Mouse (Mus musculus) heart, embryonic 16.5 days (tissue): ENCODE results near the gene Ephb1. TPM values are rescaled to one million over a fixed set of nuclear protein-coding genes. Genes with fewer than 3 reads are reported as not detected.

Source experiments
- ATAC-seq: fragments of 200-750 bp; cut with Nextera tagmentation; replicated peaks from 2 replicates; pipeline ENCODE4 v1.8.0; 2017; ENCODE audit warnings: moderate number of reproducible peaks; ENCODE audit not compliant: insufficient read depth, low FRiP score; ENCODE audit errors: extremely low read depth
- H3K27ac ChIP-seq: fragments of 300-500 bp; sonication (generic); 2 replicates; pipeline ENCODE4 v1.5.1; 2014; ENCODE audit warnings: mild to moderate bottlenecking, low read length, control low read depth, moderate library complexity
- H3K27me3 ChIP-seq: fragments of 300-500 bp; sonication (generic); 2 replicates; pipeline ENCODE4 v1.6.1; 2014; ENCODE audit warnings: low read length, mixed read lengths; ENCODE audit not compliant: control insufficient read depth, insufficient read depth
- H3K36me3 ChIP-seq: fragments of 300-500 bp; sonication (generic); 2 replicates; pipeline ENCODE4 v1.6.1; 2014; ENCODE audit not compliant: control insufficient read depth, insufficient read depth
- H3K4me1 ChIP-seq: fragments of 300-500 bp; sonication (generic); 2 replicates; pipeline ENCODE4 v1.6.1; 2014; ENCODE audit warnings: low read length, mixed read lengths; ENCODE audit not compliant: control insufficient read depth, insufficient read depth
- H3K4me2 ChIP-seq: fragments of 300-500 bp; sonication (generic); 2 replicates; pipeline ENCODE4 v1.6.1; 2014; ENCODE audit warnings: low read depth, mild to moderate bottlenecking, control low read depth, low read length
- H3K4me3 ChIP-seq: fragments of 300-500 bp; sonication (generic); 2 replicates; pipeline ENCODE4 v1.5.1; 2014; ENCODE audit warnings: mild to moderate bottlenecking, control low read depth, low read length
- H3K9ac ChIP-seq: fragments of 300-500 bp; sonication (generic); 2 replicates; pipeline ENCODE4 v1.6.1; 2014; ENCODE audit warnings: low read length, control low read depth
- H3K9me3 ChIP-seq: fragments of 300-500 bp; sonication (generic); replicated peaks from 2 replicates; pipeline ENCODE4 v1.6.1; 2016; ENCODE audit warnings: low read length; ENCODE audit not compliant: control insufficient read depth
- WGBS: fragments of 180-500 bp; shearing (Covaris S2); extraction: QIAGEN DNeasy Blood & Tissue Kit; methylation state at CpG from one replicate; pipeline ENCODE4 v1.1.7; 2014; 5-methylcytosine and 5-hydroxymethylcytosine counted together
- polyA plus RNA-seq: library from polyadenylated mRNA; unstranded; fragments of >200 nt; fragmentation: Nextera tagmentation; extraction: Ambion mirVana; gene quantifications from 2 replicates; pipeline ENCODE4 v1.2.1, GENCODE M21; 2015

Ephb1 gene
- polyA plus RNA-seq, 1 experiment from 2014 or later = 1.1 TPM

GRCm38 (mm10) chr9:102355726-102356125, 1.2 kb upstream of the Ephb1 start:
- H3K27me3 ChIP-seq = peaks cover 72% of the 10 kb centered on the region
- no peaks in the 10 kb centered on the region for H3K36me3 ChIP-seq
- no peak overlapping the region for H3K4me2 ChIP-seq
- 42% methylated on average over 3 of the region's 3 CpGs for WGBS
- H3K4me3 ChIP-seq = no peak overlapping the region
- no peak overlapping the region for H3K27ac ChIP-seq
- H3K9ac ChIP-seq = no peak overlapping the region
- H3K4me1 ChIP-seq = peaks cover 10% of the 10 kb centered on the region; the same call in 1 of the 2 replicates
- H3K9me3 ChIP-seq = no peaks in the 10 kb centered on the region
- ATAC-seq = no peak

- Histone ChIP-seq H3K9me3 (no peaks in the 10 kb centered on the region), H3K4me1 (peaks cover 10% of the 10 kb centered on the region; the same call in 1 of the 2 replicates), H3K36me3 (no peaks in the 10 kb centered on the region), H3K4me3 (peak overlapping the region; percentile 64), H3K4me2 (peak overlapping the region; percentile 95), H3K27me3 (peaks cover 89% of the 10 kb centered on the region), H3K27ac (no peak overlapping the region), H3K9ac (peak overlapping the region; percentile 67)
- WGBS = under 1% methylated on average over 68 of the region's 70 CpGs
- peak; percentile 19 for ATAC-seq
Measured at GRCm38 (mm10) chr9:102353636-102354491, 629 bp downstream of the Ephb1 start.

- H3K9ac ChIP-seq = peak overlapping the region; percentile 67; the same call in 1 of the 2 replicates
- peak overlapping the region; percentile 95 for H3K4me2 ChIP-seq
- H3K4me3 ChIP-seq = peak overlapping the region; percentile 64
- ATAC-seq = no peak
- WGBS = under 1% methylated on average over 38 of the region's 38 CpGs
- peaks cover 92% of the 10 kb centered on the region for H3K27me3 ChIP-seq
- no peak overlapping the region for H3K27ac ChIP-seq
- no peaks in the 10 kb centered on the region for H3K9me3 ChIP-seq
- no peaks in the 10 kb centered on the region for H3K36me3 ChIP-seq
- peaks cover 10% of the 10 kb centered on the region; the same call in 1 of the 2 replicates for H3K4me1 ChIP-seq
Measured at GRCm38 (mm10) chr9:102353056-102353635, 1.3 kb downstream of the Ephb1 start.

GRCm38 (mm10) chr9:102352186-102353055, 2.1 kb downstream of the Ephb1 start:
- peaks cover 10% of the 10 kb centered on the region; the same call in 1 of the 2 replicates for H3K4me1 ChIP-seq
- peak overlapping the region; percentile 95 for H3K4me2 ChIP-seq
- H3K9me3 ChIP-seq = no peaks in the 10 kb centered on the region
- WGBS = 3% methylated on average over 30 of the region's 30 CpGs
- no peaks in the 10 kb centered on the region for H3K36me3 ChIP-seq
- H3K27me3 ChIP-seq = peaks cover 92% of the 10 kb centered on the region
- ATAC-seq = no peak
- no peak overlapping the region for H3K9ac ChIP-seq
- H3K27ac ChIP-seq = no peak overlapping the region
- H3K4me3 ChIP-seq = peak overlapping the region; percentile 64

GRCm38 (mm10) chr9:102351721-102352120, 2.8 kb downstream of the Ephb1 start:
- Histone ChIP-seq H3K4me3 (no peak overlapping the region), H3K27ac (no peak overlapping the region), H3K4me2 (no peak overlapping the region), H3K36me3 (no peaks in the 10 kb centered on the region), H3K9me3 (no peaks in the 10 kb centered on the region), H3K9ac (no peak overlapping the region), H3K27me3 (peaks cover 88% of the 10 kb centered on the region), H3K4me1 (peaks cover 10% of the 10 kb centered on the region; the same call in 1 of the 2 replicates)
- 10% methylated on average over 10 of the region's 10 CpGs for WGBS
- no peak for ATAC-seq

- Histone ChIP-seq H3K4me3 (no peak overlapping the region), H3K27me3 (peaks cover 83% of the 10 kb centered on the region), H3K9ac (no peak overlapping the region), H3K9me3 (no peaks in the 10 kb centered on the region), H3K4me1 (peaks cover 10% of the 10 kb centered on the region; the same call in 1 of the 2 replicates), H3K4me2 (no peak overlapping the region), H3K27ac (no peak overlapping the region), H3K36me3 (no peaks in the 10 kb centered on the region)
- no peak for ATAC-seq
- 35% methylated on average over 5 of the region's 5 CpGs for WGBS
Measured at GRCm38 (mm10) chr9:102351221-102351620, 3.3 kb downstream of the Ephb1 start.

- no peaks in the 10 kb centered on the region for H3K36me3 ChIP-seq
- no peak overlapping the region for H3K4me3 ChIP-seq
- no peak overlapping the region for H3K9ac ChIP-seq
- H3K9me3 ChIP-seq = no peaks in the 10 kb centered on the region
- H3K4me1 ChIP-seq = peaks cover 10% of the 10 kb centered on the region; the same call in 1 of the 2 replicates
- H3K27me3 ChIP-seq = peaks cover 78% of the 10 kb centered on the region
- no peak overlapping the region for H3K4me2 ChIP-seq
- WGBS = 79% methylated on average over 6 of the region's 6 CpGs
- no peak for ATAC-seq
- no peak overlapping the region for H3K27ac ChIP-seq
Measured at GRCm38 (mm10) chr9:102350696-102351095, 3.8 kb downstream of the Ephb1 start.

- no peaks in the 10 kb centered on the region for H3K36me3 ChIP-seq
- no peak overlapping the region for H3K27ac ChIP-seq
- H3K9ac ChIP-seq = no peak overlapping the region
- WGBS = 71% methylated on average over 6 of the region's 6 CpGs
- peaks cover 10% of the 10 kb centered on the region; the same call in 1 of the 2 replicates for H3K4me1 ChIP-seq
- no peak for ATAC-seq
- no peak overlapping the region for H3K4me2 ChIP-seq
- peaks cover 74% of the 10 kb centered on the region for H3K27me3 ChIP-seq
- no peaks in the 10 kb centered on the region for H3K9me3 ChIP-seq
- no peak overlapping the region for H3K4me3 ChIP-seq
Measured at GRCm38 (mm10) chr9:102350076-102350475, 4.4 kb downstream of the Ephb1 start.
